Mouse (Mus musculus) kidney, postnatal 10 days (tissue): ENCODE measurements around the gene Mcu.

ENCODE experiments used
- DNase-seq: peaks from one replicate; pipeline ENCODE4 v3.0.0; 2021; ENCODE audit warnings: mixed read lengths

Mcu gene

DNA sequence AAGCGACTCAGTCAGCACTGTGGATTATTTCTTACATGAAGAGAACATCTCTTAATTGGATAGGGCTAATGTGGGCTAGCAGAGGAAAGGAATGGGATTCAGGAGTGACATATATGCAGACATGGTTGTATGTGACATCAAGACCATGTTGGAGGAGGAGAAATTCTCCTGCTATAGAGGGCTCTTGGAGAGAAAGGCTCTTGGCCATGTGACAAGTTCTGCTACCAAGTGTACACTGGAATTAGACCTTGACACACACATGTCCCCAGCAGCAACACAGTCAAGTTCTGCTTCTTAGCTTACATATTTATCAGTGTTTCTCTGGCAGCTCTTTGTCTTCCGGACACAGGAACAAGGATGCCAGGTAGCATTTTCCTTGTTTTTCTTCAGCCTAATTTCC, 129.1 kb downstream of the Mcu start:
- no peak for DNase-seq

GRCm38 (mm10) chr10:59484318-59484717, 132.2 kb downstream of the Mcu start:
- DNase-seq, result no peak

DNA sequence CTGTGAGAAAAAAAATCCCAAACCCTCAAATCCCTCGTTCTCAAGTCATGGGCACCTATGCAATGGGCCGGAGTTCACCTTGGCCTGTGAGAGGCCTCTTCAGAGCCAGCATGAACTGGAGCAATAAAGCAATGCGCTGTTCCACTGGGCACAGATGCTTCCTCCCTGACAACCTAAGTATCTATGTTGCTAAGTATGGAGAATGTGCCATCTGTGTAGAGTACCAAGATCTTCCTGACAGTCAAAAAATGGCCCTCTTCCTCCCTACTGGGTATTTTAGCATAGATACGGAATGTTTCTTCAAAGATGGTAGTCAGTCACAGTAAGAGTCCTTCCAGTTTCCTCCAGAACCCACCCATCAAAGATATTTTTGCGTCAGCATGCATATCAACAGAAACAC, 135.1 kb downstream of the Mcu start:
- DNase-seq, result no peak

- DNase-seq, result no peak
Measured at GRCm38 (mm10) chr10:59470451-59470850, 146.0 kb downstream of the Mcu start.

- no peak for DNase-seq
Measured at GRCm38 (mm10) chr10:59467297-59467696, 149.2 kb downstream of the Mcu start.

DNA sequence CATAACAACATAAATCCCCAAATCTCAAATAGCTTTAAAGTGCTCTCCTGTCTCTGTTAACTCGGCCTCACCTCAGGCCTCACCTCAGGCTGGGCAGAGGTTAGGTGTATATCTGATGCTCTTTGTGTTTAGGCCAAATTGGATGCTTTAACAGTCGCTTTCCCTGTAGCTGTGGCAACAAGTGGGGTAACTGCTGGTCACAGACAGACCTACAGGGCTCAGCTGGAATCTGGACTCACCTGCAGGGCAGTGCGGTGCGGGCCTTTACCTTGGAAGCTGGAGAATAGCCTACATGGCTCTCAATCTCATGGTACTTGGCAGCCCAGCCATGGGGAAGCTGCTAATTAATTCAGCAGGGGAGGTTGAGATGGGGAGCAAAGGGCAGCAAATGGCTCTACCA, 149.9 kb downstream of the Mcu start:
- DNase-seq, result no peak

- DNase-seq, result no peak
Measured at GRCm38 (mm10) chr10:59465546-59465945, 150.9 kb downstream of the Mcu start.

DNA sequence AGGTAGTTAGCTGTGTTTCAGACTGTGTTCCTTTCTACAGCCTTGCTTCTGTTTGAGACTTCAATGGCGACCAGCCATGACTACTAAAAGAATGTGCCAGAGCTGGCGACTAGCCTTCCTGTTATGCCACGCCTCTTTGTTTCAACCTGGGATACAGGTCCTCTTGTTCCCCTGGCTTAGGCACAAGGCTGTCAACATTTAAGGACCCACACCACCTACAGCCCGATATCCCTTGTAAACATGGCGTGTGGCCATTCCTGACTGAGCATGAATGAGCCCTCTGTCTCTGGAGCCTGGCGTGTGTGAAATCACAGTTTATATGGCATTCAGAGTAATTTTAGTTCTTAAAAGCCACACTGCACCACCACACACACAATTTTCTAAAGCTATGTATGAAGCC, 154.2 kb downstream of the Mcu start:
- DNase-seq, result no peak

- DNase-seq, result no peak
Measured at GRCm38 (mm10) chr10:59459767-59460166, 156.7 kb downstream of the Mcu start.

DNA sequence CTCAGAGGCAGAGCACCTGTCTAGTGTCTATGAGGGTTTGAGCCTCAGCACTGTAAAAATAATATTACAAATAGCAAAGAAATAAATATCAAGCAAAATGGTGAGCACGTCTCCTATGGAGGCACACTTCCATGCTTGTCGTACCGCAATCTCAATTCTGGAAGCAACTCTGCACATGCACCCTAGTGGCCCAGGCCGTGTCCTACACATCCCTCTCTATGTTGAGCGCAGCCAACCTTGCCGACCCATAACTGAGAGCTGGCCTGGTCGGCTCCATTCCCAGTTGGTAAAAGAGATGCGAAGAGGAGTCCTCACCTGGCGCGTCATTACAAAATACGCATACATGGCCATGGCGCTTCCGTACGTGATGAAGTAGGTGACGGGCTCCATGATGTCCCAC, 161.9 kb downstream of the Mcu start:
- no peak for DNase-seq

- peak; percentile 25 for DNase-seq
Measured at GRCm38 (mm10) chr10:59451839-59452238, 164.7 kb downstream of the Mcu start.

DNA sequence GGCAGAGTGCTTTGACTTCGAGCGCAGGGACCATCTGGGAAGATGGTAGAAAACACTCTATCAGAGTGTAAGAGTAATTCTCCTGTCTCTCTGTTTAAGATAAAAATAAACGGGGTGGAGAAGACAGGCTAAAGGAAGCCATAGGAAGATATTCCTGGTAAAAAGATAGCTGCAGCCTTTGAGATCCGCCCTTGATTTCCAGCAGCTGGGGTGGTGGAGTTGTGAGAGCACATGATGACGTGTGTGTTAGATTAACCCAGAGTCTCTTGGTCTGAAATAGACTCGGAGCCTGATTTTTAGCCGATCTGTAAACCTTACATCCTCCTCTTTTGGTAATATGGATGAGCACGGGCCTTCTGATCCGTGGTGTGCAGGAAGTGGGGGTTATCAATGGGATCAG, 168.9 kb downstream of the Mcu start:
- DNase-seq, result no peak

DNA sequence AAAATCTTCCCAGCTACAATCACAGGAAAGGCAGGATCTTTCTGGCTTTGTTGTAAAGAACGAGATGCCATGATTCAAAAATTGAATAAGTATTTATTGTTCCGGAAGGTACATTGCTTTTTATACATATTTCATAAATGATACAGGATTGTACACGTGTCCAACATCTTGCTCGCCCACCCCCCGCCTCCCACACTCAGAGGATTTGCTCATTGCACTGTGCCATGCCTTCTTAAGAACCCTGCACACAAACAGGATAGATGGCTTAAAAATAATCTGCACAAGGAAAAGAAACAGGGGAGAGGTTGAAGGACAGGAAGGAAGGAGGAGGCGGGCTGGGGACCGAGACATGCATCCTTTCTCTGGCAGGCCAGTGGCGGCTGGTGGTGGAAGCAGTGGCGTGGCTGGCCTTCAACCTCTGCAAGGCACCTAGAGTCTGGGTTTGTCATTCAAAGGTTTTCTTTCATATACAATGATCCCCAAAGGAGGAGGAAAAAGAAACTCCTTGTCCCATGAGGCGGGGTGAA, 169.5 kb downstream of the Mcu start:
- peak; percentile 50 for DNase-seq

GRCm38 (mm10) chr10:59444635-59445034, 171.9 kb downstream of the Mcu start:
- DNase-seq, result no peak

DNA sequence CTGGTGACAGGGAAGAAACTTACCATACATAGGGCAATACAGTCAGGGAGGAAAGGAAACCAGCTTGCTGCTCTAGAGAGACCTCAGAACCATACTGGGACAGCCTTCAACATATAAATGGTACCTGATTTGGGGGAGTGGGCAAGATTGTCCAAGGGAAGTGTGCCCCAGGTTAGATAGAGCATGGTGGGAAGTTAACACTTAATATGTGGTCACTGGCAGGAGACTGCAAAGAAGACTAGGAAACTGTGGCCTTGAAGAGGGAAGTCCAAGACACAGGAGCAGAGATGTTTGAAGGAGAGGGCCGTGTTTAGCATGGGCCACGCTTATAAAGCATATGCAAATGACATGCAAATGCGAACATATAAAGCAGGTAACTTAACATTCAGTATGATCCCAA, 172.4 kb downstream of the Mcu start:
- no peak for DNase-seq

DNA sequence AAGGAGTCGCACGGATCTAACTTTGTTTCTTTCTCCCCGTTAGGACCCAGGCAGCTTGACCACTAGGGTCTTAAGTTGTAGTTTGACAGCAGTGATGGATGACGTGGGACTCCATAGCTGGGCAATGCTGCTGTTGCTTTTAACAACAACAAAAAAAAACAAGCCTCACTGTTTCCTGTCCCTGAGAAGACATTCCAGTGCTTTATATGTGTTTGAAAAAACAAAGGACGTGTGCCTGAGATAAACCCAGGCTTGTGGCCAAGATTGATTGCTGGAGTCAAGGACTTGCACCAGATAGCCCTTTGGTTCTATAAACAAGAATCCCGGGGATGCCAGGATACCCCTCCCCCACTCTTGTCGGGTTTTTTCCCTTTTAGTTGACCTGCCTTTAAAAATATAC, 173.3 kb downstream of the Mcu start:
- peak; percentile 55 for DNase-seq

DNA sequence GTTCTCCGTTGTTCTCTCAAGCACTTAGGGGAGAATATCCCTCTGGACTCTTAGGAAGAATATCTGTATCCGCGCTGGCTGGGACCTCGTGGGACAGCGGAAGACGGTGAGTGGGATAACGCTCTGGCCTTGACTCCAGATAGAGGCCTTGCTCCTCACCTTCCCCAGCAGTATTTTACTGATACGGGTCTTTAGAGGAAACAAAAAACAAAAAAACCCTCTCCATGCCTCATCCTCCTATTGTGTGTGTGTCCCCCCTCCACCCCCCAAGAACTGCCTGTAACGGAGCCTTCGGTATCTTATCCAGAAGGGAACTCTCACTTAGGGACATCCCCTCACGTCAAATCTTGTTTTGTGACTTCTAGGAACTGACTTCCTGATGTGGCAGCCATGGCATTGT, 174.8 kb downstream of the Mcu start, which contains the start of gene Oit3:
Oit3 (minus strand) TSS at position 44 of the 400 bp plus-strand sequence.
- no peak for DNase-seq

DNA sequence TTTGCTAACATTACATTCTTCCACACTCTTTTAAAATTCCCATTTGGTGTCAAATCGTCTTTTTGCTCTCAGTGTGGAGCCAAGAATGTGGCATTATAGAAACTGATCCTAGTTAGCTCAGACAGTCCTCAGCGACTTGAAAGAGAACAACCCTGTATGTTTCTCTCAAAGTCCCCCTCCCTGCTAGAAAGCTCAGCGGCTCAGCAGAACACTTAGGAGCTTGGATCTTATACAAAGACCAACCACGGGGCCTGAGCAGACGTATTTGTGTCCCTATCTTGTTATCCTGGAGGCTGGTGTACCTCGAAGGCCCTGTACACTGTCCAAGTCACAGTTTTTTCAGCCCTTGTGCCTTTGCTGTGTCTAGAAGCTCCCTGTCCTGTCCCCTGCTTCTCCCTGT, 176.3 kb downstream of the Mcu start:
- no peak for DNase-seq

DNA sequence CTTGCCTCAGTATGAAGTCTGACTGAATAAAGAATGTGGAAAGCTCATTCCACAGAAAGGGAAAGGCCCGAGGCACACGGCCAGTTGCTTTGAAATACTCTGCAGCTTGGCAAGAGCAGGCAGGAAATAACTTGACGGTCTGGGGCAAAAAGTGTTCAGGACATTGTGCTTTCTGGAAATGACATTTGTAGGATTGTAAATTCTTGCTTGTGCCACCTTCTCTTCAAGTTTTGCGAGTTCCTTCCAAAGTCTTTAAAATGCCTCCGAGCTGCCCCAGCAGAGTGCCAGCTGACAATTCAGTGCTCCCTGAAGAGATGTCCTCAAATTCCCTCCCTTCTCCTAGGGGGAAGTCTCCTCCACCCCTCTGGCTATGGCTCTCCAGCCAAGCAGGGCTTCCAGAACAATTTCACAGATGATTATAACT, 177.0 kb downstream of the Mcu start:
- DNase-seq, result peak; percentile 70

- DNase-seq, result no peak
Measured at GRCm38 (mm10) chr10:59438651-59439050, 177.8 kb downstream of the Mcu start.

DNA sequence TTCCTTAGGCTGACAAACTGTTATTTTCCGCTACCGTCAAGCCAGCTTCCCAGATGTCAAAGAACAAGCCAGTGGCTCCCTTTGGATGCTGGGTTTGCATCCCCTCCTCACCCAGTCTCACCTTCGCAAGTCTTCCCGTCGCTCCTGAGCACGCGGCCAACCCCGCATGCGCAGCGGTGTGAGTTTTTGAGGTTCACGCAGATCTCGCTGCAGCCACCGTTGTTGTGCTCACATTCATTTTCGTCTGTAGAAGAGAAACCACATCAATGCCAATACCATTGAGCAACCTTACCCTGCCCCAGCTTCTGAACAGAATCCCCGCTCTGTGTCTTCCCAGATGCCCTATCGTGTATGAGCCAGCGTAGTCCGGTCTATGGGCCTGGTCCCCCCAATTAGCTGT, 180.7 kb downstream of the Mcu start:
- no peak for DNase-seq

DNA sequence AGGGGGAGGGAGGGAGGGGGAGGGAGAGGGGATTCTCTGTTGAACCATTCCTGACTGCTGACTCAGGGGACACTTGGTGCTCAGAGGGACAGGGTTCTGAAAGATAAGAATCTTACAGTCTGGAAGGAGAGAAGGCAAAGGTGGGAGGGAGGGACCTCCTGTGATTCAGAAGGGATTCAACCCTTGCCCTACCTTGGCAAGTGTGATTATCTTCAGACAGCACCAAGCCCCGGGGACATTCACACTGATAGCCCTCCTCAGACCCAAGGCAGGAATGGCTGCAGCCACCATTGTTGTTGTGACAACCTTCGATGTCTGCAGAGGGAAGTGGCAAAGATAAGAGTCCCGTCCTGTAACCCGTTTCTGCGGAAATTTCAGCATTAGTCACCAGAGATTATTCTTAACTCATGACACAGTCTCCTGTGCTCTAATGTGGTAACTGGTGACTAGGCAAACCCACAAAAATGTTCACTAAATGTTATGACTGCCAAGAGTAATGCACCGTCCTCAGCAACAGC, 185.7 kb downstream of the Mcu start:
- DNase-seq, result no peak

DNA sequence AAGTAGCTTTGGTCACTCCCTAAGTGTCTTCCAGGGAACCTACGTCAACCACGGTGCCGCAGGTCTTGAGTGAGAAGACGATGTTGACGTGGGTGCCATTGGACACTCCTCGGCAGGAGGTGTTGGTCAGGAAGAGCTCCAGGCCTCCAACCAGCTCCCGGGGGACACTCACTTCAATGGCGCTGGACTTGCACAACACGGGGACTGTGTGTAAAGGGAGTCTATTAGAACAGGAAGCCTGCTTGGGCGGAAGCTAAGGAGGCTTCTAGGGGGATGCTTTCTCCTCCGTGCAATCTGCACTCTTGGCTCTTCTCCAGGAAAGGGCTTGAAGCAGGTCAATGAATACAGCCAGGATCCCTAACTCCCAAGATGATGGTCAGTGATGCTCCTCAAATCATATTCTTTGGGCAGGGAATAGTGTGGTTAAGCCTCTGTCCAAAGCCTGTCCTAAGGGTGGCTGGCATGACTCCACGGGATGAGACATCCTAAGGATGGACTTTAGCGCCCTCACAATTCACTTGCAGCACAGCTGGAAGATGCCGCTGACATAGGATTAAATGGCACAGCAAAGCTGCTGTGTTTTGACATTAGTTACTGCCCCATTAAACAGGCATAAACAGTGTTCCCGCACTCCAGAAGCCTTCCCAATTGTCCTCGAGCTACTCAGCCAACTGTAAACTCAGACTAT, 186.9 kb downstream of the Mcu start:
- no peak for DNase-seq

DNA sequence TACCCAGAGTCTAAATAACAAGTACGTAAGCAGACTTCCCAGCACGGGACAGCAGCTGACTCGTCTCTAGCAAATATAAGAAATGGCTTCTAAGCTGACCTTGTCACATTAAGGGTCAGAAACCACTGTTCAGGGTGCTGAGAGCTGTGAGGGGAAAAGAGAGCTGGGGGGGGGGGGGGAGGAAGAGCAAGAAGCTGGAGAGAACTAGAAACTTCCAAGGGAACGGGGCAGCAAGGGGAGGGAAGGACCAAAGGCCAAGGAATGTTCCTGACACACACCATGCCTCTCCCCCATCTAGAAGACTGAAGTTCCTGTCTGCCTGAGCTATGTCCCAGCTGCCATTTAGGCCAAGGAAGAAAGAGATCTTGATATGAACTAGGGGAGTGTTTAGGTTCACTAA, 190.1 kb downstream of the Mcu start:
- peak; percentile 36 for DNase-seq

GRCm38 (mm10) chr10:59425369-59425768, 191.1 kb downstream of the Mcu start:
- DNase-seq, result peak; percentile 74
